Mouse (Mus musculus): Measurements from ENCODE around the gene Agfg1. TPM values are rescaled to one million over a fixed set of nuclear protein-coding genes. Genes with fewer than 3 reads are reported as not detected.

Agfg1 gene
- polyA plus RNA-seq (2017; shearing (Covaris generic)), result 100 to 1,000 TPM; 180 to 282 TPM

GRCm38 (mm10) chr1:82839296-82839613 lies at the start of gene Agfg1:
Gene Agfg1, plus strand, starts transcription at chr1:82839483.

GRCm38 (mm10) chr1:82913025-82913424 lies 73.7 kb downstream of the Agfg1 start, which contains the start of gene A030005L19Rik:
Gene A030005L19Rik, plus strand, starts transcription at chr1:82913325.

GRCm38 (mm10) chr1:82924650-82925049 lies 85.4 kb downstream of the Agfg1 start, which contains the start of gene A030014E15Rik:
Gene A030014E15Rik, plus strand, starts transcription at chr1:82924917.

GRCm38 (mm10) chr1:82931326-82931725 lies 92.0 kb downstream of the Agfg1 start, which contains the start of gene Gm6217:
Gene Gm6217, minus strand, starts transcription at chr1:82931399.

GRCm38 (mm10) chr1:82943295-82943694 lies 104.0 kb downstream of the Agfg1 start, which contains the start of gene A030003K21Rik:
Gene A030003K21Rik, minus strand, starts transcription at chr1:82943388.

Other genes with a start within 250 kb of the Agfg1 start
- gene Mff, start 114.6 kb upstream of the Agfg1 start, polyA plus RNA-seq (2017; shearing (Covaris generic)), result 100 to 1,000 TPM; 180 to 260 TPM
- gene Tm4sf20, start 71.0 kb upstream of the Agfg1 start, polyA plus RNA-seq (2017; shearing (Covaris generic)), result under 1 TPM; 0.42 to 0.57 TPM
- gene Gm47791, start 68.2 kb upstream of the Agfg1 start, polyA plus RNA-seq (2017; shearing (Covaris generic)), result not detected
- 1 to 10 TPM in 1 of 2 experiments, under 1 TPM in 1; 0.66 to 1.1 TPM for gene A030005L19Rik, start 73.8 kb downstream of the Agfg1 start, polyA plus RNA-seq (2017; shearing (Covaris generic))
- not detected for gene A030014E15Rik, start 85.4 kb downstream of the Agfg1 start, polyA plus RNA-seq (2017; shearing (Covaris generic))
- not detected for gene Gm6217, start 91.9 kb downstream of the Agfg1 start, polyA plus RNA-seq (2017; shearing (Covaris generic))
- under 1 TPM in 1 of 2 experiments, not detected in 1; 0.21 TPM for gene A030003K21Rik, start 103.9 kb downstream of the Agfg1 start, polyA plus RNA-seq (2017; shearing (Covaris generic))
- under 1 TPM in 1 of 2 experiments, not detected in 1; 0.21 TPM for gene Gm7544, start 116.5 kb downstream of the Agfg1 start, polyA plus RNA-seq (2017; shearing (Covaris generic))
- not detected for gene Gm47955, start 120.8 kb downstream of the Agfg1 start, polyA plus RNA-seq (2017; shearing (Covaris generic))
- gene Gm47959, start 161.1 kb downstream of the Agfg1 start, polyA plus RNA-seq (2017; shearing (Covaris generic)), result under 1 TPM in 1 of 2 experiments, not detected in 1; 0.25 TPM
- not detected for gene Slc19a3, start 199.0 kb downstream of the Agfg1 start, polyA plus RNA-seq (2017; shearing (Covaris generic))
- gene Krtap28-10, start 203.0 kb downstream of the Agfg1 start, polyA plus RNA-seq (2017; shearing (Covaris generic)), result under 1 TPM in 1 of 2 experiments, not detected in 1; 0.25 TPM
- gene Gm47969, start 205.4 kb downstream of the Agfg1 start, polyA plus RNA-seq (2017; shearing (Covaris generic)), result not detected
- gene A030005K14Rik, start 219.9 kb downstream of the Agfg1 start, polyA plus RNA-seq (2017; shearing (Covaris generic)), result not detected
- gene Krtap28-13, start 221.4 kb downstream of the Agfg1 start, polyA plus RNA-seq (2017; shearing (Covaris generic)), result not detected

Measured in activated CD4-positive, CD25-positive, alpha-beta regulatory T cell (primary cell).